Mouse (Mus musculus): ENCODE results near the gene Higd1a. TPM values are rescaled to one million over a fixed set of nuclear protein-coding genes. Genes with fewer than 3 reads are reported as not detected.

Gene Higd1a
- polyA plus RNA-seq, 1 experiment from 2014 or later: 166 TPM

Other genes with a start within 250 kb of the Higd1a start
- gene Lyzl4, start 216.3 kb downstream of the Higd1a start, polyA plus RNA-seq (2015; fragmentation: Nextera tagmentation; extraction: Ambion mirVana): 0.16 TPM in 1 of 2 replicates, not detected in the other
- 0.49 and 0.80 TPM in 2 replicates for gene Vipr1, start 215.6 kb downstream of the Higd1a start, polyA plus RNA-seq (2015; fragmentation: Nextera tagmentation; extraction: Ambion mirVana)
- gene Sec22c, start 152.9 kb downstream of the Higd1a start, polyA plus RNA-seq (2015; fragmentation: Nextera tagmentation; extraction: Ambion mirVana): 29.2 and 30.4 TPM in 2 replicates
- 171 and 184 TPM in 2 replicates for gene Ss18l2, start 148.0 kb downstream of the Higd1a start, polyA plus RNA-seq (2015; fragmentation: Nextera tagmentation; extraction: Ambion mirVana)
- 43.2 and 44.4 TPM in 2 replicates for gene Nktr, start 139.2 kb downstream of the Higd1a start, polyA plus RNA-seq (2015; fragmentation: Nextera tagmentation; extraction: Ambion mirVana)
- gene Zfp651, start 99.0 kb downstream of the Higd1a start, polyA plus RNA-seq (2015; fragmentation: Nextera tagmentation; extraction: Ambion mirVana): 15.0 and 22.8 TPM in 2 replicates
- gene Klhl40, start 80.8 kb downstream of the Higd1a start, polyA plus RNA-seq (2015; fragmentation: Nextera tagmentation; extraction: Ambion mirVana): 1.9 and 3.3 TPM in 2 replicates
- 0.50 and 0.55 TPM in 2 replicates for gene Hhatl, start 65.9 kb downstream of the Higd1a start, polyA plus RNA-seq (2015; fragmentation: Nextera tagmentation; extraction: Ambion mirVana)
- gene Ccdc13, start 18.9 kb downstream of the Higd1a start, polyA plus RNA-seq (2015; fragmentation: Nextera tagmentation; extraction: Ambion mirVana): 2.8 and 3.6 TPM in 2 replicates
- 3.5 and 3.8 TPM in 2 replicates for gene Ackr2, start 40.0 kb upstream of the Higd1a start, polyA plus RNA-seq (2015; fragmentation: Nextera tagmentation; extraction: Ambion mirVana)
- gene Cyp8b1, start 57.9 kb upstream of the Higd1a start, polyA plus RNA-seq (2015; fragmentation: Nextera tagmentation; extraction: Ambion mirVana): not detected in 2 replicates
- 2.9 and 3.1 TPM in 2 replicates for gene Fam198a, start 92.6 kb upstream of the Higd1a start, polyA plus RNA-seq (2015; fragmentation: Nextera tagmentation; extraction: Ambion mirVana)
- 41.7 and 43.5 TPM in 2 replicates for gene Pomgnt2, start 138.7 kb upstream of the Higd1a start, polyA plus RNA-seq (2015; fragmentation: Nextera tagmentation; extraction: Ambion mirVana)

Data from hindbrain, embryonic 16.5 days (tissue).